Mouse (Mus musculus) forebrain, embryonic 16.5 days (tissue): Measurements from ENCODE around the gene Mdga1. TPM values are rescaled to one million over a fixed set of nuclear protein-coding genes. Genes with fewer than 3 reads are reported as not detected.
A peak's percentile ranks its signal among the peaks of the same experiment; 100 is the strongest.

ENCODE experiments used
- ATAC-seq: fragments of 200-750 bp; cut with Nextera tagmentation; 2 replicates; pipeline ENCODE4 v1.8.0; 2017; ENCODE audit warnings: mild to moderate bottlenecking, moderate library complexity
- H3K27ac ChIP-seq: fragments of 300-500 bp; sonication (generic); 2 replicates; pipeline ENCODE4 v1.5.1; 2014; ENCODE audit warnings: low read length, control low read depth
- H3K27me3 ChIP-seq: fragments of 300-500 bp; sonication (generic); replicated peaks from 2 replicates; pipeline ENCODE4 v1.6.1; 2014; ENCODE audit warnings: low read length; ENCODE audit not compliant: control insufficient read depth, insufficient read depth
- H3K36me3 ChIP-seq: fragments of 300-500 bp; sonication (generic); 2 replicates; pipeline ENCODE4 v1.6.1; 2014; ENCODE audit not compliant: control insufficient read depth, insufficient read depth
- H3K4me1 ChIP-seq: fragments of 300-500 bp; sonication (generic); replicated peaks from 2 replicates; pipeline ENCODE4 v1.6.1; 2014; ENCODE audit warnings: low read length; ENCODE audit not compliant: control insufficient read depth, insufficient read depth
- H3K4me2 ChIP-seq: fragments of 300-500 bp; sonication (generic); 2 replicates; pipeline ENCODE4 v1.6.1; 2014; ENCODE audit warnings: mild to moderate bottlenecking, low read length, control low read depth
- H3K4me3 ChIP-seq: fragments of 300-500 bp; sonication (generic); replicated peaks from 2 replicates; pipeline ENCODE4 v1.5.1; 2014; ENCODE audit warnings: mild to moderate bottlenecking, low read length, control low read depth
- H3K9ac ChIP-seq: fragments of 300-500 bp; sonication (generic); replicated peaks from 2 replicates; pipeline ENCODE4 v1.6.1; 2014; ENCODE audit warnings: low read depth, low read length, control low read depth
- H3K9me3 ChIP-seq: fragments of 300-500 bp; sonication (generic); 2 replicates; pipeline ENCODE4 v1.6.1; 2016; ENCODE audit warnings: low read length; ENCODE audit not compliant: control insufficient read depth
- WGBS: fragments of 180-500 bp; shearing (Covaris S2); extraction: QIAGEN DNeasy Blood & Tissue Kit; methylation state at CpG from one replicate; pipeline ENCODE4 v1.1.7; 2014; 5-methylcytosine and 5-hydroxymethylcytosine counted together
- polyA plus RNA-seq: library from polyadenylated mRNA; unstranded; fragments of >200 nt; fragmentation: Nextera tagmentation; extraction: Ambion mirVana; gene quantifications from 2 replicates; pipeline ENCODE4 v1.2.1, GENCODE M21; 2015

Mdga1 gene
- polyA plus RNA-seq, 1 experiment from 2014 or later, result 10.7 TPM

DNA sequence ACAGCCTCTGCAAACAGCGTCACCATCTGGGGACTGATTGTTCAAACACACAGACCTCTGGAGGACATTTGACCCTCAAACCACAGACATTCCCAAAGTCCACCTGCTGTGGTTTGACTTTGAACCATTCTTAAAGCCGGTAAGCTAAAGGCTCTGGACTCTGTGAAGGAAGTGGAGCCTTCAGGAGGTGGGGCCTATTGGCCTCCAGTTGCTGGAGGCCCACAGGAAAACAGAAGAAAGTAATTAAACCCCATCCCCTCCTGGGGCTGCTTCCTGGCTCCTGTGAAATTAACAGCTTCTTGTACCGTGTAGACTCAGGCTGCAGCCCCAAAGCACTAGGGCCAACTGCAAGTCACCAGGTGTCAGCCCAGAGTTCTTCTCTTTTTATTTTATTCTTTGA, 52.9 kb downstream of the Mdga1 start:
- Histone ChIP-seq H3K36me3 (no peaks in the 10 kb centered on the region), H3K4me1 (peaks cover 24% of the 10 kb centered on the region), H3K27ac (no peak overlapping the region), H3K9ac (no peak overlapping the region), H3K4me2 (no peak overlapping the region), H3K4me3 (no peak overlapping the region), H3K27me3 (0 out of 2 replicates have a peak, but pooled peaks cover 2% of the 10 kb centered on the region), H3K9me3 (no peaks in the 10 kb centered on the region)
- ATAC-seq, result no peak
- WGBS, result 20% methylated on average over 3 of the region's 3 CpGs

DNA sequence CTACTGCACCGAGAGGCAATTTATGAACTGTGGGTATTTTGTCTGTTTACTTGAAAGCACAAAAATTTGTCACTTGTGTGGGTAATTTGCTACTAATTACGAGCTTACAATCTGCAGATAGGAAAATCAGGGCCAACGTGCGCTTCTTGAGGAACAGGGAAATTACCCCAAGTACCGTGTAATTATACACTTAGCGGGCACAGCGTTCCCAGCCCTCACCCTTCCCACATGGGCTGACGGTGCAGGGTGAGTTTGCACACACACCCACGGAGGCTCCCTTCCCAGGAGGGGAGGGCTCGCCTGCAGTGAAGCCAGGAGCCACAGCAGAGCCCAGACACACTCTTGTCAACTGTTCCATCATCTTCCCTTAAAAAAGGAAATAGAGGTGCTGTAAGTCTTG, 54.1 kb downstream of the Mdga1 start:
- no peaks in the 10 kb centered on the region for H3K9me3 ChIP-seq
- peaks cover 24% of the 10 kb centered on the region for H3K4me1 ChIP-seq
- H3K4me2 ChIP-seq, result no peak overlapping the region
- 0 out of 2 replicates have a peak, but pooled peaks have one; percentile 44 for ATAC-seq
- H3K9ac ChIP-seq, result no peak overlapping the region
- no peaks in the 10 kb centered on the region for H3K27me3 ChIP-seq
- H3K36me3 ChIP-seq, result no peaks in the 10 kb centered on the region
- 24% methylated on average over 10 of the region's 10 CpGs for WGBS
- H3K4me3 ChIP-seq, result no peak overlapping the region
- H3K27ac ChIP-seq, result no peak overlapping the region

DNA sequence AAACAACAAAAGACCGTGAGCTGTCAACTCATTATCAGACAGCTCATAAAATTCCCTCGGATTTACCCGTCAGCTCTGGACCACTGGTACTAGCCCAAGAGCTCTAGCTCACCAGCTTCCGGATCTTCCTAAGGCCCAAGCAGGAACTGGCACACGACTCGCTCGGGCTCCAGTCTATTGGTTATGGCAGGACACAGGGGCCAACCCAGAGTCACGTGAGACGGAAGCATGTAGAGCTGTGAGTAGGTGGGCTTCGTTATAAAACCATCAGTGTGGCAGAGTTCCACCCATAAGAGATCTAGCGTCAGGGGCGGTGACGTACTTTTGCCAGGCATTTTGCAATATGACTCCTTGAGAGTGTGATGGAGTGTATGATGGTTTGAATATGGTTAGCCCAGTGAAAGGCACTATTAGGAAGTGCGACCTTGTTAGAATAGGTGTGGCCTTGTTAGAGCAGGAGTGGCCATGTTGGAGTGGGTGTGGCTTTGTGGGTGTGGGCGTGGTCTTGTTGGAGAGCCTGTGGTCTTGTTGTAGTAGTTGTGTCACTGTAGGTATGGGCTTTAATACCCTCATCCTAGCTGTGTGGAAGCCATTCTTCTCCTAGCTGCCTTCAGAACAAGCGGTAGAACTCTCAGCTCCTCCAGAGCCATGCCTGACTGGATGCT, 56.5 kb downstream of the Mdga1 start:
- WGBS, result 91% methylated on average over 16 of the region's 16 CpGs
- ATAC-seq, result no peak
- H3K36me3 ChIP-seq, result no peaks in the 10 kb centered on the region
- H3K4me1 ChIP-seq, result peaks cover 7% of the 10 kb centered on the region; the same call in 1 of the 2 replicates
- H3K4me2 ChIP-seq, result no peak overlapping the region
- no peaks in the 10 kb centered on the region for H3K27me3 ChIP-seq
- no peak overlapping the region for H3K4me3 ChIP-seq
- H3K27ac ChIP-seq, result no peak overlapping the region
- no peaks in the 10 kb centered on the region for H3K9me3 ChIP-seq
- H3K9ac ChIP-seq, result no peak overlapping the region

DNA sequence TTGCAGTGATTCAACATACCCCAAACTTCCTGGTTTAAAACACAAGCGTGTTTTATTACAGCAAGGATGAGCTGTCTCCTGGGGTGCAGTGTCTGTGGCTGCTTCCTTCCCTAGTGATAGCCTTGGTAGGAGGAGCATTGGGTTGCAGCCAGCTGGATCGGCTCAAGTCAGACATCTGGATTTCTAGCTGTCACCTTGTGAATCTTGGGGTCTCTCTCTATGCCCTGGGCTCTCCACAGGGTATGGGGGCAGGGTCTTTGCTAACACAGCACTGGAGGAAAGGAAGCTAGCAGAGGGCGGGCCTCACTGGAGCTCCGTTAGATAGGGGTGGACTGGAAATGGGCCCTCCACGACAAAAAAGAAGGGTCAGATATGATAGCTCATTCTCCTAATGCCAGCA, 57.2 kb downstream of the Mdga1 start:
- no peak for ATAC-seq
- Histone ChIP-seq H3K36me3 (no peaks in the 10 kb centered on the region), H3K27me3 (no peaks in the 10 kb centered on the region; the same call in 1 of the 2 replicates), H3K4me2 (no peak overlapping the region), H3K27ac (no peak overlapping the region), H3K9me3 (no peaks in the 10 kb centered on the region), H3K4me1 (peaks cover 7% of the 10 kb centered on the region; the same call in 1 of the 2 replicates), H3K4me3 (no peak overlapping the region), H3K9ac (no peak overlapping the region)
- WGBS, result 78% methylated on average over 5 of the region's 5 CpGs

DNA sequence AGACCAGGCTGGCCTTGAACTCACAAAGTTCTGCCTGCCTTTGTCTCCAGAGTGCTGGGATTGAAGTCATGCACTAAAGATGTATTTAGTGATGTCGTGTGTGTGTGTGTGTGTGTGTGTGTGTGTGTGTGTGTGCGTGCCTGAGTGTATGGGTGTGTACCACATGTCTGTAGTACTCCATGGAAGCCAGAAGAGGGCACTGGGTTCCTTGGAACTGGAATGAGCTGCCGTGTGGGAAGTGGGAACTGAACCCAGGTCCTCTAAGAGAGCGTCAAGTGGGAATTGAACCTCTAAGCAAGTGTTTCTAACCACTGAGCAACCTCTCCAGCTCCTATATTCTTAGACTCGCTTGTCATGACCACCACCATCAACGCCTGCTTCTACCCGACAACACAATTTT, 60.9 kb downstream of the Mdga1 start:
- Histone ChIP-seq H3K9me3 (no peaks in the 10 kb centered on the region), H3K27ac (no peak overlapping the region), H3K4me3 (no peak overlapping the region), H3K36me3 (no peaks in the 10 kb centered on the region), H3K4me1 (no peaks in the 10 kb centered on the region; the same call in 1 of the 2 replicates), H3K4me2 (no peak overlapping the region), H3K9ac (no peak overlapping the region), H3K27me3 (no peaks in the 10 kb centered on the region; the same call in 1 of the 2 replicates)
- ATAC-seq, result no peak
- 94% methylated on average over 7 of the region's 7 CpGs for WGBS

DNA sequence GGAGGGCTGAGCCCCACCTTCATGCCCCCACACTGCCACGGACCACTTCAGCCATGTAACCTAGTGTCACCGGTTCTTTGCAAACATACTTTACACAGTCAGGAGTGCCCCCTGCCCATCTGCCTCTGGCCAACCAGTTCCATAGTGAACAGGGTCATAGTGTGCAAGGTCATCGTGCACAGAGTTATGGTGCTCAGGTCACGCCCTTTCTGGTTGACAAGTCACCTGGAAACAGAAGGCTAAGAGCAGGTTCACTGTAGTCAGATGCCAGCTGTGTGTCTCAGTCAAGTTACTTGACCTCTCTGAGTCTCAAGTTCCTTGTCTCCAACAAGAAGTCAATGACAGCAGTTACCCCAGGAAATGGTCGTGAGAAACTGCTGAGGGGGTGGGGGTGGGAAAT, 65.2 kb downstream of the Mdga1 start:
- ATAC-seq, result no peak
- Histone ChIP-seq H3K27ac (no peak overlapping the region), H3K4me1 (peaks cover 8% of the 10 kb centered on the region), H3K4me3 (no peak overlapping the region), H3K9ac (no peak overlapping the region), H3K9me3 (no peaks in the 10 kb centered on the region), H3K27me3 (no peaks in the 10 kb centered on the region; the same call in 1 of the 2 replicates), H3K4me2 (no peak overlapping the region), H3K36me3 (no peaks in the 10 kb centered on the region)
- 70% methylated on average over 5 of the region's 5 CpGs for WGBS

- Histone ChIP-seq H3K4me1 (peaks cover 8% of the 10 kb centered on the region), H3K27me3 (no peaks in the 10 kb centered on the region; the same call in 1 of the 2 replicates), H3K9me3 (no peaks in the 10 kb centered on the region), H3K4me3 (no peak overlapping the region), H3K9ac (no peak overlapping the region), H3K4me2 (no peak overlapping the region), H3K36me3 (no peaks in the 10 kb centered on the region), H3K27ac (no peak overlapping the region)
- no peak for ATAC-seq
- WGBS, result 49% methylated on average over 16 of the region's 16 CpGs
Measured at GRCm38 (mm10) chr17:29902406-29903155, 67.3 kb downstream of the Mdga1 start.

DNA sequence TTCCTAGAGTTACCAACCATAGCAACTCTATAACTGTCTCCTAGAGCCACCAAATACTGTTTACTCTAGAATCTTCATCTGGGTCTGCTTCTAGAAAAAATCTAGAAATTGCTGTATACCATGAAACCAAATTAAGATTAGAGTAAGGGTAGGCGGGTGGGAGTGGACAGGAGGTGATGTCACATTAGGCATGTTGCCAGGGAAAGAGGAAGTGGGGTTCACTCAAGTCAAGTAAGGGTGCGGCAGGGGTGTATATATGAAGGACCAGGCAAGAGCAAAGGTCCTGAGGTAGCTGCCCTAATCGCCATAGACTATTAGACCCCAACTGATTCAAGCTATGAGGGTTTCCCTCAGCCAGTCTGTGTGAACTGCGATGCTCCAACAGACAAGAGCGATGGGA, 69.6 kb downstream of the Mdga1 start:
- no peak overlapping the region for H3K9ac ChIP-seq
- no peaks in the 10 kb centered on the region for H3K9me3 ChIP-seq
- ATAC-seq, result no peak
- H3K27me3 ChIP-seq, result no peaks in the 10 kb centered on the region
- H3K4me3 ChIP-seq, result no peak overlapping the region
- WGBS, result 91% methylated on average over 5 of the region's 5 CpGs
- H3K36me3 ChIP-seq, result no peaks in the 10 kb centered on the region
- peaks cover 11% of the 10 kb centered on the region for H3K4me1 ChIP-seq
- no peak overlapping the region for H3K4me2 ChIP-seq
- no peak overlapping the region for H3K27ac ChIP-seq

DNA sequence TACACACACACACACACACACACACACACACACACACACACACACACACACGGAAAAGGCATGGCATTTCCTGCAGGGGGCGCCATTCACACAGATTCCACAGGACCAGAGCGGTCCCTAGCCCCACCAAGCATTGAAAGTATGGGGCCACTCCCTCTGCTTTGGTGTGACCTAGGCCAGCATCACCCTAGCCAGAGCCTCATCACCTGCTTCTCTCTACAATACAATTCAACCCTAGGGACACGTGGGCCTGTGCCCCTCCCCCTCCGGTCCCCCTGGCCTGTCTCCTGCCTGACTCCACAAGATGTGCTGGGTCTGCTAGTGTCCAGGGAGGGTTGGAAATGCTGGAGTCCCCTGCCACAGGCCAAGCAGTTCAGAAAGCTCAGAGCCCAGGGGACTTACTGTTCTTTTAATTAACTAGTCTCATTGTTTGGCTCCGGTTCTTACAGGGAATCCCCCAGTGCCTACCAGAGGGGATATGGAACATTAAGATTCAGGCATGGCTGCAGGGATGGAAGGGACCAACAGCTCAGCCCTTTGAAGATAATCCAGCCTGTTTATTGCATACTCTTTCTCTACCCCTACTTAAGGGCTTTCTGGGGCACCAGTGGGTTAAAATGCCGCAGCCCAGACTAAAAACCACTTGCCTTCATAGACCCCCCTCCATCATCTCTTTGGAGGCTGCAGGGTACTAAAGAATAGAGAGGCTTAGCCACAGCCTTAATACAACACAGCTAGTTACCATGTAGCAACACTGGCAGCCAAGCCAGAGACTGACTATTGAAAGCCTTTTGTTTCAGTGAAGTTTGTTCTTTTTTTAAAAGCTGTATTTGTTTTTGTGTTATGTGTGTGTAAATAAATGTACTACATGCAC, 73.5 kb downstream of the Mdga1 start:
- H3K9ac ChIP-seq, result no peak overlapping the region
- H3K4me1 ChIP-seq, result peaks cover 3% of the 10 kb centered on the region
- H3K4me3 ChIP-seq, result no peak overlapping the region
- 4% methylated on average over 7 of the region's 7 CpGs for WGBS
- H3K9me3 ChIP-seq, result no peaks in the 10 kb centered on the region
- no peak overlapping the region for H3K27ac ChIP-seq
- H3K4me2 ChIP-seq, result no peak overlapping the region
- H3K27me3 ChIP-seq, result no peaks in the 10 kb centered on the region
- peak; percentile 71 for ATAC-seq
- no peaks in the 10 kb centered on the region for H3K36me3 ChIP-seq
